Mouse (Mus musculus) gastrocnemius, adult 18-20 months (tissue): ENCODE results near the gene Cstl1. TPM values are rescaled to one million over a fixed set of nuclear protein-coding genes. Genes with fewer than 3 reads are reported as not detected.

Experiments used
- total RNA-seq, 2 experiments: library from RNA; stranded (reverse); gene quantifications; 2 replicates each; pipeline ENCODE4 v1.2.3; 2021

The Cstl1 gene
- total RNA-seq, 2 experiments from 2014 or later = not detected

Other genes with a start within 250 kb of the Cstl1 start
- 1 to 10 TPM; 6.6 to 7.5 TPM for gene Nxt1, start 77.8 kb upstream of the Cstl1 start, total RNA-seq
- gene Gzf1, start 69.3 kb upstream of the Cstl1 start, total RNA-seq = 10 to 100 TPM; 17.9 to 26.9 TPM
- 1 to 10 TPM; 5.9 to 6.0 TPM for gene Napb, start 17.9 kb upstream of the Cstl1 start, total RNA-seq
- not detected for gene Cst11, start 21.1 kb downstream of the Cstl1 start, total RNA-seq
- not detected for gene 8030411F24Rik, start 31.7 kb downstream of the Cstl1 start, total RNA-seq
- gene Cst12, start 39.0 kb downstream of the Cstl1 start, total RNA-seq = not detected
- gene Cst8, start 48.4 kb downstream of the Cstl1 start, total RNA-seq = not detected
- not detected for gene Cst13, start 69.7 kb downstream of the Cstl1 start, total RNA-seq
- not detected for gene Cst9, start 84.8 kb downstream of the Cstl1 start, total RNA-seq
- 1 to 10 TPM in 1 of 2 experiments, under 1 TPM in 1; 0.88 to 1.5 TPM for gene 9230104L09Rik, start 114.7 kb downstream of the Cstl1 start, total RNA-seq
- gene Cst3, start 125.3 kb downstream of the Cstl1 start, total RNA-seq = 100 to 1,000 TPM; 596 to 649 TPM